Mouse (Mus musculus) layer of hippocampus, adult 11-12 months (tissue): ENCODE results near the gene Rasal2.

Experiments
- DNase-seq: peaks from one replicate; pipeline ENCODE4 v3.0.0; 2022; ENCODE audit warnings: low spot score

The Rasal2 gene

GRCm38 (mm10) chr1:157334834-157335233 lies 77.6 kb downstream of the Rasal2 start:
- no peak for DNase-seq

GRCm38 (mm10) chr1:157328068-157328467 lies 84.3 kb downstream of the Rasal2 start:
- DNase-seq, result no peak

- no peak for DNase-seq
Observed at GRCm38 (mm10) chr1:157323091-157323490, 89.3 kb downstream of the Rasal2 start.

GRCm38 (mm10) chr1:157318896-157319295 lies 93.5 kb downstream of the Rasal2 start:
- DNase-seq, result no peak

GRCm38 (mm10) chr1:157301266-157301665 lies 111.1 kb downstream of the Rasal2 start:
- no peak for DNase-seq

GRCm38 (mm10) chr1:157299559-157299958 lies 112.8 kb downstream of the Rasal2 start:
- no peak for DNase-seq

- DNase-seq, result no peak
Observed at GRCm38 (mm10) chr1:157298990-157299389, 113.4 kb downstream of the Rasal2 start.

GRCm38 (mm10) chr1:157297137-157297536 lies 115.3 kb downstream of the Rasal2 start:
- DNase-seq, result no peak

GRCm38 (mm10) chr1:157295868-157296267 lies 116.5 kb downstream of the Rasal2 start:
- no peak for DNase-seq

GRCm38 (mm10) chr1:157290173-157290572 lies 122.2 kb downstream of the Rasal2 start:
- DNase-seq, result no peak

GRCm38 (mm10) chr1:157289251-157289650 lies 123.1 kb downstream of the Rasal2 start:
- DNase-seq, result no peak

- DNase-seq, result peak; percentile 58
Observed at GRCm38 (mm10) chr1:157286561-157286960, 125.8 kb downstream of the Rasal2 start.

GRCm38 (mm10) chr1:157285366-157285765 lies 127.0 kb downstream of the Rasal2 start:
- no peak for DNase-seq

GRCm38 (mm10) chr1:157280781-157281180 lies 131.6 kb downstream of the Rasal2 start:
- no peak for DNase-seq

- DNase-seq, result no peak
Observed at GRCm38 (mm10) chr1:157275672-157276307, 136.6 kb downstream of the Rasal2 start.

- no peak for DNase-seq
Observed at GRCm38 (mm10) chr1:157267894-157268293, 144.5 kb downstream of the Rasal2 start.

- peak; percentile 32 for DNase-seq
Observed at GRCm38 (mm10) chr1:157256562-157256961, 155.8 kb downstream of the Rasal2 start.

GRCm38 (mm10) chr1:157255776-157256175 lies 156.6 kb downstream of the Rasal2 start:
- no peak for DNase-seq

- DNase-seq, result no peak
Observed at GRCm38 (mm10) chr1:157253600-157254490, 158.6 kb downstream of the Rasal2 start.

GRCm38 (mm10) chr1:157248112-157248511 lies 164.3 kb downstream of the Rasal2 start:
- no peak for DNase-seq

GRCm38 (mm10) chr1:157247341-157247740 lies 165.1 kb downstream of the Rasal2 start:
- no peak for DNase-seq

- DNase-seq, result no peak
Observed at GRCm38 (mm10) chr1:157246779-157247178, 165.6 kb downstream of the Rasal2 start.

GRCm38 (mm10) chr1:157244453-157244790 lies 168.0 kb downstream of the Rasal2 start:
- no peak for DNase-seq
